Mouse (Mus musculus) E14TG2a.4 (cell line): Measurements from ENCODE around the gene Lrsam1.

Experiments
- CTCF ChIP-seq: conservative IDR thresholded peaks from 2 replicates; pipeline ENCODE4 v1.5.1; 2014; ENCODE audit warnings: low read length
- NANOG ChIP-seq: IDR thresholded peaks from 2 replicates; pipeline ENCODE4 v1.6.1; 2014; ENCODE audit warnings: borderline replicate concordance, low read length, mixed read lengths

DNA sequence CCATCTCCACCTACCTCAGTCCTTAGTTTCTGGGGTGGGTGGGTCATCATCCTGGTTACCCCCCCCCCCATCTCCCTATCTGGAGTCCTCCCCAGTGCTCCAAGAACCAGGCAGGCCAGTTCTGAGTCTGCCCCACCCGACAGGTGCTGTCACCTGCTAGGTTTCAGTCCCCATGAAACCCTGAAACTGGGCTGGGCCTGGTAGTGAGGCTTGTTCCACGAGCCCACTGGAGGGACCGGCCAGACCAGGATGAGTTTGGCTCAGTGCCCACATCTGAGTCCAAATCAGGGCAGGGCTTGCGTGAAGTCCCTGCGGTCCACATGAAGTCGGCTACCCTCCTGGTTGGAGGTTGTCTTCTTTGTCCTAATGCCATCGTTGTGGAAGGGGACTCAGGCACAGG is 62.4 kb downstream of the Lrsam1 start:
- TF ChIP-seq CTCF = no peak
- TF ChIP-seq NANOG = no peak
